Mouse (Mus musculus) induced T-regulatory cell, adult 2 months (primary cell): ENCODE results near the gene Acp5.

Source experiments
- DNase-seq: peaks from one replicate; pipeline ENCODE4 v3.0.0-alpha.2; 2012; ENCODE audit warnings: low read depth

Gene Acp5

GRCm38 (mm10) chr9:22139746-22140145 is 4.2 kb upstream of the Acp5 start:
- DNase-seq = no peak

- peak; percentile 69 for DNase-seq
Observed at GRCm38 (mm10) chr9:22138480-22138879, 3.0 kb upstream of the Acp5 start.

DNA sequence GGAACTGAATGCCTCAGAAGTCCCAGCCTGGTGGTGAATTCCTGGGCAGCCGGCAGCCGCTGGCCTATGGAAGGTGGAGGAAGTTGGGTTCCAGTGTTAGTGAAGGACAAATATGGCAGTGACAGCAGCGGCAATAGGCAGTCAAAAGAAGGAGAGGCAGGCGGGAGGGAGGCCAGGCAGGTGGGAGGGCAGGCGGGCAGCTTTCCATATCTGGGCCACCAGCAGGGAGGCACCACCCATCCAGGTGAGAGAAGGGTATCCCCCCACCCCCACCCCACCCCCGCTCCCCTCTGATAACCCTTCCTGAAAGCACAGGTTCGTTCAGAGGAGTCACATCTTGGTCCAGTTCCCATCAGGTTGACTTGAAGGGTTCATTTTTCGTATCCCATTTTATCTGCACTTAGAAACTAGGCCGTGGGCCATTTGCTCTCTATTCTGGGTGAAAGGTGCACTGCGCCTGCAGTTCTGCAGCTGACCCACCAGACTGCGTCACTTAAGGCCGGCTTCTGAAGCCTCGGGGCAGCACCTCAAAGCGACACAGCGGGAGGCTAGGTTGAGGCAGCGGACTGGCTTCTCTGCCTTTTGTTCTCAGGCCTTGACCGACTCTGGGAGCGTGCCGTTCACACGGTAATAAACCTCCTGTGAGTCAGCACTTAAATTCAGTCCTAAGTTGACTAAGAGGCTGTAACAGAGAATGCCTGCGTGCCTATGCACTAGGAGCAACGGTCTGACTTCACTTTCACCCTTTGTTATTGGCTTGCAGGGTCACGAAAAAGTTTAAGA is 1.4 kb upstream of the Acp5 start:
- DNase-seq = no peak

DNA sequence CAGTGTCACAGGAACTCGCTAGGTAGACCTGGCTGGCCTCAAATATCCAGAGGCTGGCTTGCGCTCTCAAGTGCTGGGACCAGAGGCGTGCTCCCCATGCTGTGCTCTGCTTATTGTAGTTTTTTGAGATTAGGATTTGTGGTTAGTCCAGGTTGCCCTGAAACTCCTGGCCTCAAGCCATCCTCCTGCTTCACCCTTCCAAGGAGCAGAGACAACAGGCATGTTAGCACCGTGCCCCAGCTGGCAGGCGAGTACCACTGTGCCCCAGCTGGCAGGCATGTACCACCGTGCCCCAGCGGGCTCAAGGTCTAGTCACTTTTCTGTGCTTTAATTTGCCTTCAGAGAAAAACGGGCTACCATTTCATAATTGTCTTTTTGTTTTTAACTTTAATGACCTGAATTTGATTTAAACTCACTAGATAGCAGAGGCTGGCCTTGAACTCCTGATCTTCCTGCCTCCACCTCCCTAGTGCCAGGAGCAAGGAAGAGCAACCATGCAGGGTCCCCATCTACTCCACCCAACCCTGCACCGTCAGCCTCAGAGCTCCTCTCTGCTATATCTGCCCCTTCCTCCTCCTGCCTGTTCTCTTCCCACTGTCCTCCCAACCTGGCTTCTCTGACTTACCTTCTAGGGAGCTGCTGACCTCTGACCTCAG is 395 bp downstream of the Acp5 start:
- no peak for DNase-seq

- peak; percentile 61 for DNase-seq
Observed at GRCm38 (mm10) chr9:22134246-22134890, 1.1 kb downstream of the Acp5 start.

- DNase-seq = peak; percentile 73
Observed at GRCm38 (mm10) chr9:22132220-22132619, 3.3 kb downstream of the Acp5 start.

DNA sequence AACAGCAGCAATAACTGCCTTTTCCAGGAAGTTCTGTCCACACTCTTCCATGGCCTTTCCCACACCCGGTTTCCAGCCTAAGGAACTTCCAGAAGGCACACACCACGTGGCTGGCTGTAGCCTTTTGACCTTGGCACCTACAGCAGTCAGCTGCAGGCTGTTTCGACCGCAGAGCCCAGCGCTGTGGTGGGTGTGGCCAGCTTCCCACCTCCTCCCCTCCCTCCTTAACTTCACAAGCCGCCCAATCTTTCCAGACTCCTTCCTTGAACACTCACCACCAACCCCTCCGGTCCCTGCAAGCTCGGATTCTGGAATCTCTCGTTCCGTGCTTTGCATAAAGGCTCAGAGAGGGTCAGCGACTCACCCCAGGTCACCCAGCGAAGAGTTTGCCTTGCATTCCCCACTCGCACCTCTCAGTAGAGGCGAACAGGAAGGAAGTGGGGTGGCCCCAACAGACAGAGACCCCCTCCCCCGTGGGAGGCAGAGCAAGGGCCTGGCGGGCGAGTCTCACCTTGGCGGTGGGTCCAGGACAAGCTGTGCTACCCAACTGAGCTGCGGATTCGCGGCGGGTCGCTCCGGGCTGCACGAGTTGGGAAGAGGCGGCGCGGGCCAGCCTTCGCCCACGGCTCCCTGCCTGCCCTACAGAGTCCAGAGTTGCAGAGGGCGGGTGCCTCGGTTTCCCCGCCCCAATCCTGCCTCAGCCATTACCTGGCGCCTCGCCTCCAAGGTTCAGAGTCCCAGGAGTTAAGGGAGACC is 4.1 kb downstream of the Acp5 start:
- DNase-seq = peak; percentile 72

DNA sequence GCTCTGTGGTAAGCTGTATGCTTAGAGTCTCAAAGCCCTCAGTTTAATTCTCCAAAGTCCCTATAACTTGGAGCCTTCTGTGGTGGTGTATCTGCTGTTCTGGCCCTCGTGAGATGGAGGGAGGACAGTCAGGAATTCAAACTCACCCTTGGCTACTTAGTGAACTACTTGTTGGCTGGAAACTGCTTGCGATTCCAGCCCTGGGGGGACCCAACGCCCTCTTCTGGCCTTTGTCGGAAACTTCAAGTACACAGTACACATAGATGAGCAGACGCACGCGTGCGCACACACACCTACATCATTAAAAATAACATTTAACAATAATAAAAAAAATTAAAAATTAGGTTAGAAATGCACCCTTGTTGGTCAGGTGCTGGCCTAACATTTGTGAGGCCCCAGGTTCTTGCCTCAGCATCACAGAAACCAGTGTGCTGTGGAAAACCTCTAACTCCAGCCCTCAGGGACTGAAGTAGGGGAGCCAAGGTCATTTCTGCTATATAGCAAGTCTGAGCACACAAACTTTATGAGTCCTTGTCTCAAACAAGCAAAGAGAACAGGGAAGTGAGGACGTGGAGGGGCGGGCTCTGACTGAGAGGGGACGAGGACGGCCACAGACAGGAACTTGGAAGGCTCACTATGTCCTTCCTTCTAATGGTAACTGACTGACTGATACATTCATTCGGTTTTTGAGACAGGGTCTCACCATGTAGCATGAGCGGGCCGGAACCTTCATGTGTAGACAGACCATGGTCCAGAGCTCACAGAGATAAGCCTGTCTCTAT is 10.1 kb downstream of the Acp5 start:
- DNase-seq = no peak

- no peak for DNase-seq
Observed at GRCm38 (mm10) chr9:22124169-22124568, 11.3 kb downstream of the Acp5 start.

GRCm38 (mm10) chr9:22123069-22123609 is 12.4 kb downstream of the Acp5 start:
- DNase-seq = peak; percentile 38

DNA sequence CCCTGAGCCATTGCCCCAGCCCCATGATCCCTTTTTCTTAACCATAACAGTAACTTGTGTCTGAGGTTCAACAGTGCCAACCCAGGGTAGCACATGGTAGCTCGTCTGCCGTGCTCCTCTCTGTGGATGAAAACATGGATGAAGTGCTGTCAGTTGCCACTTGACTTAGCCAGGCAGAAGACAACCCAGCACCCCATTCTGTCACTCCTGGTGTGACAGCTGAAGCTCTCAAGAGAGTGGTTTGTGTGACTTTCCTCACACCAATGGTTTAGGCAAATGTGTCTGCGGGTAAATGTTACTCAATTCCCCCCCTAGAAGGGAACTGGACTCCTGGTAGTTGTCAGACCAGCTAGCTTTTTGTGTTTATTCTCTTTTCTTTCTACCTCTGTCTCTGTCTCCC is 13.5 kb downstream of the Acp5 start:
- DNase-seq = no peak

DNA sequence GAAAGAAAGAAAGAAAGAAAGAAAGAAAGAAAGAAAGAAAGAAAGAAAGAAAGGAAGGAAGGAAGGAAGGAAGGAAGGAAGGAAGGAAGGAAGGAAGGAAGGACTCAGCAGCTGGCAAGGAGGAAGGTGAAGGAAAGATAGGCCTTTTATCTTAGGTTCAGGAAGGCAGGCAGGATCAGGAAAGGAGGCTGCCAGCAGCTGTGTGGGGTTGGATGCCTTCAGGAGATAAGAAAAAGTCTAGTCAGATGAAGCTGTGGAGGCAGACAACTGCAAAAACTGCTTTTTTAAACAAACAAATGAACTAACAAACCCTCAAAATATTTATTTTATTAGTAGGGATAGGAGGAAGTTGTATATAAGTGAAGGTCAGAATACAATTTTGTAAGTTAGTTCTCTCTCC is 14.0 kb downstream of the Acp5 start:
- no peak for DNase-seq

DNA sequence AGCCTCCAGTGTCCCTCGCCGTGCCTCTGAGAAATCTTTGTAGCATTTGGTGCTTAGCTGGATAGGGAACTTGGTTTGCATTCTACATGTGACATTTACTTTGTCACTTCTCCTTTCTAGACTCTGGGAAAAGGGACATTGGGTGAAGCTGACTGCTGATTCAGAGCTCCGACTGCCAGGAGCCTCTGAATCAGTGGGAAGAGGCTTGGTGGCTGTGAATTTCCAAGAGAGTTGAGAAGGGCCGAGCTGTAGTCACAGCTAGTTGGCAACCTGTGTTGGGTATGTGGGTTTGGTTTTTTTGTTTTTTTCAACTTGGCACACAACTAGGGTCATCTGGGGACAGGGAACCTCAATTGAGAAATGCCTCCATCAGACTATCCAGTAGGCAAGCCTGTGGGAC is 16.0 kb downstream of the Acp5 start:
- no peak for DNase-seq

DNA sequence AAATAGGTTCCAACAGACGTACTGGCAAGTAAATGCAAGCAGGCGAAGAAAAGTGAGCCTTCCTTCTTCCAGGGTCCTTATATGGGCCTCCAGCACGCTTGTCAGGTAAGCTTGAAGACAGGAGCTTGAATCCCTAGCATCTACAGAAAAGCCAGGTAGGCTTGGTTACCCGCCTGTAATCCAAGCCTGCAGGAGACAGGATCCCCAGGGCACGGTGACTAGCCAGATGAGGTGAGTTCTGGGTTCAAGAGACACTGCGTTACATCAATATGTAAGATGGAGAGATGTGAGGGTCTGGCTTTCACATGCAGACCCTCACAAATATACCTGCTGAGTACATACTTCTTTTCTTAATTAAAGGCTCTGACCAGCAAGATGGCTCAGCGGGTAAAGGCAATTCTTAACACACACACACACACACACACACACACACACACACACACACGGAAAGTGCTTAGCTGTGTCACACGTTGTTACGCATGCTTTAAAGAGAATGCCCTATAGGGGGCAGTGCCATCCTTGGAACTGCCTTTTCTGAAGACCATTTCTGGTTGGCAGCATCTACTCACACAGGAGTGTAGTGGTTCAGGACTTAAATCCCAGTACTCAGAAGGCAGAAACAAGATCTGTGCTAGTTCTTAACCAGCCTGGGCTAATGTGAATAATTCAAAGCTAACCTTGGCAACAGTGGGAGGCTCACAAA is 17.6 kb downstream of the Acp5 start:
- peak; percentile 93 for DNase-seq

GRCm38 (mm10) chr9:22116740-22117426 is 18.6 kb downstream of the Acp5 start, which contains the start of gene Elof1:
TSS of gene Elof1 (minus strand) at chr9:22117172.
- peak; percentile 99 for DNase-seq

GRCm38 (mm10) chr9:22116086-22116485 is 19.4 kb downstream of the Acp5 start:
- peak; percentile 44 for DNase-seq

DNA sequence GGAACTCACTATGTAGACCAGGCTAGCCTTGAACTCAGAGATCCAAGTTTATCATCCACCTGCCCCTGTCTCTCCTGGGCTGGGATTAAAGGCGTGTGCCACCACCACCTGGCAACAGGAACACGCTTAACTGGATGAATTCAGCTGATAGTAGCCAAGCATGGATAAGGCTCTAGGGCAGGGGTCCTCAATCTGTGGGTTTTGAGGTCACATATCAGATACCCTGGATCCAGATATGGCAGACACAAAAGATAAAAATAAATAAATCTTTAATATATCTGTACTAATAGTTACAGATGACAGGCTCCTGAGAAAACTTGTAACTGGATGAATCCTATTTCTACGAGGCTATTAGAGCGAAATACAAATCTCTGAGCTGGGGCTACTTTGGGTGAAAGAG is 19.9 kb downstream of the Acp5 start:
- DNase-seq = no peak

DNA sequence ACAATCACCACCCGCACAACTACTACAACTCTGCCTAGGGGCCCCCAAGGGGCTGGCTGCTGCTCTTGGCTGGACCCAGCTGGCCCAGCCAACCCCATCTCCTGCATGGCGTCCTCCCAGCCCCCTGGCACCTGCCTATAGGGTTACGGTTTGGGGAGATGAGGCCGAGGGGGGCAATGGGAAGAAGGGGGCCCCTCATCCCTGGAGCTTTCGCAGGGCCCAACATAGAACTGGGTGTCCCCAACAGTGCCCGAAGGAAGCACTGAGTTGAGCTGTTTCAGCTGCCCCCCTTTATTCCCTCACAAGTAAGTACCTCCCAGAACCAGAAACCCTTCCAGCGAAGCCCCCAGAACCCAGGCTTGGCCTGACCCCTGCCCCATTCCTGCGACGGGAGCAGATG is 27.3 kb downstream of the Acp5 start:
- DNase-seq = no peak

DNA sequence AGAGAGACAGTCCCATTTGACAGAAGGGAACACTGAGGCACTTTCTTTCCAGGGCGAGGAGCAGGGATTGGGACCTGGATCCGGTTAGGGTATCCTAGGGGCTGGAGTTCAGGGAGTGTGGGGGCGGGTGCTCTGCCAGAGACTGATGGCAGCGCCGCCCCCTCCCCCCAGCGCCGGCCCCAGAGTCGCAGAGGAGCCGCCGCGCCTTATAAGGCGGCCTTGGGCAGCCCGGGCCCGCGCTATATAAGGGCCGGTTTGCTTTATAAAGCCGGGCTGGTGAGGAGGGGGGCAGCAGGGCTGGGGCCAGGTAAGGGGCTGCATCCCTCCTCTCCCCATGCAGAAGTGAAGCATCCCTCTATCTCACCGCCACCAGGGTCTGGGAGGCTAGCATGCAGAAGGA is 35.6 kb downstream of the Acp5 start:
- DNase-seq = no peak
